Mouse (Mus musculus) midbrain, embryonic 11.5 days (tissue): Measurements from ENCODE around the gene Rapgef1. TPM values are rescaled to one million over a fixed set of nuclear protein-coding genes. Genes with fewer than 3 reads are reported as not detected.
"Not testable (repeated sequence)": the region's sequence is repeated elsewhere in the genome, so short reads cannot be mapped to it uniquely, and the experiment has no call there.

ENCODE experiments used
- ATAC-seq: fragments of 200-750 bp; cut with Nextera tagmentation; 2 replicates; pipeline ENCODE4 v1.8.0; 2017; ENCODE audit warnings: moderate TSS enrichment, moderate library complexity; ENCODE audit not compliant: low FRiP score
- DNase-seq: peaks from one replicate; pipeline ENCODE4 v3.0.0; 2015; ENCODE audit warnings: low spot score; ENCODE audit errors: missing footprints
- H3K27ac ChIP-seq: fragments of 300-500 bp; sonication (generic); 2 replicates; pipeline ENCODE4 v1.5.1; 2014; ENCODE audit warnings: low read depth, low read length
- H3K27me3 ChIP-seq: fragments of 300-500 bp; sonication (generic); 2 replicates; pipeline ENCODE4 v1.6.1; 2014; ENCODE audit warnings: mild to moderate bottlenecking, low read length, moderate library complexity, mixed read lengths; ENCODE audit not compliant: control insufficient read depth, insufficient read depth
- H3K36me3 ChIP-seq: fragments of 300-500 bp; sonication (generic); 2 replicates; pipeline ENCODE4 v1.6.1; 2014; ENCODE audit warnings: mild to moderate bottlenecking, low read length, moderate library complexity, mixed read lengths; ENCODE audit not compliant: control insufficient read depth, insufficient read depth
- H3K4me1 ChIP-seq: fragments of 300-500 bp; sonication (generic); 2 replicates; pipeline ENCODE4 v1.6.1; 2014; ENCODE audit warnings: low read length; ENCODE audit not compliant: control insufficient read depth, insufficient read depth
- H3K4me2 ChIP-seq: fragments of 300-500 bp; sonication (generic); 2 replicates; pipeline ENCODE4 v1.6.1; 2014; ENCODE audit warnings: mild to moderate bottlenecking, moderate library complexity
- H3K4me3 ChIP-seq: fragments of 300-500 bp; sonication (generic); 2 replicates; pipeline ENCODE4 v1.5.1; 2014; ENCODE audit warnings: low read depth, low read length
- H3K9ac ChIP-seq: fragments of 300-500 bp; sonication (generic); 2 replicates; pipeline ENCODE4 v1.6.1; 2014; ENCODE audit warnings: low read length
- H3K9me3 ChIP-seq: fragments of 300-500 bp; sonication (generic); 2 replicates; pipeline ENCODE4 v1.6.1; 2016; ENCODE audit warnings: low read length; ENCODE audit not compliant: control insufficient read depth
- WGBS: fragments of 180-500 bp; shearing (Covaris S2); extraction: QIAGEN DNeasy Blood & Tissue Kit; methylation state at CpG from one replicate; pipeline ENCODE4 v1.1.7; 2014; 5-methylcytosine and 5-hydroxymethylcytosine counted together
- polyA plus RNA-seq: library from polyadenylated mRNA; unstranded; fragments of >200 nt; fragmentation: Nextera tagmentation; extraction: Ambion mirVana; gene quantifications from 2 replicates; pipeline ENCODE4 v1.2.1, GENCODE M21; 2014

Gene Rapgef1
- polyA plus RNA-seq, 1 experiment from 2014 or later, result 15.6 TPM

DNA sequence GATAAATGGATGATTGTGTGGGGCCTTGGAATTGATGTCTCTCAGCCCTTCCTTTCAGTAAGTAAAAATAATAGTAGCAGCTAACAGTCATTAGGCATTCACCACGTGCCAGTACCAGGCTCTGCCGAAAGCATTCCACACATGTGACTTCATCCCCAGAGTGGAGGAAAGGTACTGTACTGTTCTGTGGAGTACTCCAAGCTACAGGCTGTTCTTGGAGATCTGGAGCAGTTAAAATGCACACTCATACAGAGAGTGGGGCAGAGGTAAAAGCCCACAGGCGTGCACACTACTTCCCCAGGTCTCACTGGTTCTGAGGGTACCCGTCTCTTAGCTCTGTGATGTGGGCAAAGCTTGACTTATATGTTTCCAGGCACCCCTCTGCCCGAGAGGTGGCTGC lies 8.7 kb downstream of the Rapgef1 start:
- Histone ChIP-seq H3K36me3 (no peaks in the 10 kb centered on the region), H3K4me2 (no peak overlapping the region), H3K9me3 (no peaks in the 10 kb centered on the region), H3K4me3 (no peak overlapping the region), H3K4me1 (no peaks in the 10 kb centered on the region; the same call in 1 of the 2 replicates), H3K27ac (no peak overlapping the region), H3K9ac (no peak overlapping the region), H3K27me3 (no peaks in the 10 kb centered on the region)
- 91% methylated on average over 5 of the region's 5 CpGs for WGBS
- ATAC-seq, result no peak
- DNase-seq, result peak; percentile 45

- H3K4me2 ChIP-seq, result no peak overlapping the region
- no peak overlapping the region for H3K27ac ChIP-seq
- WGBS, result 81% methylated on average over 5 of the region's 5 CpGs
- H3K9ac ChIP-seq, result no peak overlapping the region
- no peaks in the 10 kb centered on the region for H3K36me3 ChIP-seq
- H3K4me3 ChIP-seq, result no peak overlapping the region
- DNase-seq (peak; percentile 14), ATAC-seq (no peak)
- no peaks in the 10 kb centered on the region; the same call in 1 of the 2 replicates for H3K4me1 ChIP-seq
- no peaks in the 10 kb centered on the region for H3K9me3 ChIP-seq
- H3K27me3 ChIP-seq, result no peaks in the 10 kb centered on the region
These were observed 9.3 kb downstream of the Rapgef1 start for GRCm38 (mm10) chr2:29628763-29629181.

GRCm38 (mm10) chr2:29629311-29629710 lies 9.8 kb downstream of the Rapgef1 start:
- 79% methylated on average over 2 of the region's 2 CpGs for WGBS
- DNase-seq (peak; percentile 14), ATAC-seq (no peak)
- Histone ChIP-seq H3K4me2 (no peak overlapping the region), H3K4me1 (no peaks in the 10 kb centered on the region; the same call in 1 of the 2 replicates), H3K4me3 (no peak overlapping the region), H3K36me3 (no peaks in the 10 kb centered on the region), H3K27ac (no peak overlapping the region), H3K9ac (no peak overlapping the region), H3K27me3 (no peaks in the 10 kb centered on the region), H3K9me3 (no peaks in the 10 kb centered on the region)

GRCm38 (mm10) chr2:29630141-29630771 lies 10.7 kb downstream of the Rapgef1 start:
- no peak overlapping the region for H3K4me2 ChIP-seq
- 92% methylated on average over 10 of the region's 10 CpGs for WGBS
- no peaks in the 10 kb centered on the region for H3K36me3 ChIP-seq
- H3K4me3 ChIP-seq, result no peak overlapping the region
- H3K27ac ChIP-seq, result no peak overlapping the region
- no peaks in the 10 kb centered on the region for H3K27me3 ChIP-seq
- H3K4me1 ChIP-seq, result no peaks in the 10 kb centered on the region; the same call in 1 of the 2 replicates
- H3K9me3 ChIP-seq, result no peaks in the 10 kb centered on the region
- DNase-seq, result peak; percentile 37
- H3K9ac ChIP-seq, result no peak overlapping the region
- ATAC-seq, result no peak

DNA sequence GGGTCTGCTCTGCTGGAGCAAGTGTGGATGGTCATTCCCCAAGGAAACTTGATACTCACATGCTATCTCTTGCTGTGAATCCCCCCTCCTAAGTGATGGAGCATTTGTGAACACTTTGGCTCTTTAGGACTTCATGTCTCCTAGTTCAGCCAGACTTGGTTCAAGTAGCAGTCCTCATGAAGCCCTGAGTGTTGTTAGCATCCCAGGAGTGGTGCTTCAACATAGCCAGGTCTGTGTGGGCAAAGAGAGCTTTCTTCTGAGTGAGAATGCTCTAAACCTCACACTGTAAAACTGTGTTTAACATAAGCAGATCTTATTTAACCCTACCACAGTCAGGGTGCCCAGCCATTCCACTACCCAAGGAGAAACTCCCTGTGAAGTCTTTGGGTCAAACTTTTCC lies 11.5 kb downstream of the Rapgef1 start:
- ATAC-seq (no peak), DNase-seq (peak; percentile 69)
- no peak overlapping the region for H3K4me2 ChIP-seq
- no peaks in the 10 kb centered on the region for H3K27me3 ChIP-seq
- no peak overlapping the region for H3K4me3 ChIP-seq
- no peaks in the 10 kb centered on the region; the same call in 1 of the 2 replicates for H3K4me1 ChIP-seq
- H3K9me3 ChIP-seq, result no peaks in the 10 kb centered on the region
- no peaks in the 10 kb centered on the region for H3K36me3 ChIP-seq
- H3K27ac ChIP-seq, result no peak overlapping the region
- H3K9ac ChIP-seq, result no peak overlapping the region

DNA sequence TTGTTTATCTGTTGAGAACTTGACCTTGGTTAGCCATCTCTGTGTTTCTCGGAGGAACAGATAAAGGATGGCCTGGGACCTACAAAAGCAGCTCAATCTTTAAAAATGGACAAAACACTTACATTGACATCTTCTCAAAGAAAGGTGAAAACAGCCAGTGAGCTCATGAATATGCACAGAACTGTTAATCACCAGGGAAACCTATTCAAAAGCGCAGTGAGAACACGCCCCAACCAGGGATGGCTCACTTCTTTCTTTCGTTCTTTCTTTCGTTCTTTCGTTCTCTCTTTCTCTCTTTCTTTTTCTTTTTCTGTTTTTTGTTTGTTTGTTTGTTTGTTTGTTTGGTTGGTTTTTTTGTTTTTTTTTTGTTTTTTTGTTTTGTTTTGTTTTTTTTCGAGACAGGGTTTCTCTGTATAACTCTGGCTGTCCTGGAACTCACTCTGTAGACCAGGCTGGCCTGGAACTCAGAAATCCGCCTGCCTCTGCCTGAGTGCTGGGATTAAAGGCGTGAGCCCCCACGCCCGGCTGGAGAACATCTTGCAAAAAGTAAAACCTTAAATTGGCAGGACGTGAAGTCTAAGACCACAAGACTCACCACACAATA lies 12.1 kb downstream of the Rapgef1 start:
- not testable (repeated sequence) for H3K9me3 ChIP-seq, H3K9ac ChIP-seq, H3K4me2 ChIP-seq, H3K36me3 ChIP-seq, H3K27ac ChIP-seq, H3K27me3 ChIP-seq, H3K4me1 ChIP-seq, ATAC-seq, H3K4me3 ChIP-seq
- DNase-seq, result peak; percentile 10
- 90% methylated on average over 12 of the region's 12 CpGs for WGBS

- H3K27me3 ChIP-seq, result no peaks in the 10 kb centered on the region
- H3K9ac ChIP-seq, result no peak overlapping the region
- DNase-seq, result peak; percentile 33
- no peak overlapping the region for H3K4me2 ChIP-seq
- ATAC-seq, result no peak
- WGBS, result 92% methylated on average over 3 of the region's 3 CpGs
- no peak overlapping the region for H3K4me3 ChIP-seq
- H3K4me1 ChIP-seq, result no peaks in the 10 kb centered on the region; the same call in 1 of the 2 replicates
- no peaks in the 10 kb centered on the region for H3K9me3 ChIP-seq
- no peak overlapping the region for H3K27ac ChIP-seq
- no peaks in the 10 kb centered on the region for H3K36me3 ChIP-seq
These were observed 12.7 kb downstream of the Rapgef1 start for GRCm38 (mm10) chr2:29632168-29632662.

DNA sequence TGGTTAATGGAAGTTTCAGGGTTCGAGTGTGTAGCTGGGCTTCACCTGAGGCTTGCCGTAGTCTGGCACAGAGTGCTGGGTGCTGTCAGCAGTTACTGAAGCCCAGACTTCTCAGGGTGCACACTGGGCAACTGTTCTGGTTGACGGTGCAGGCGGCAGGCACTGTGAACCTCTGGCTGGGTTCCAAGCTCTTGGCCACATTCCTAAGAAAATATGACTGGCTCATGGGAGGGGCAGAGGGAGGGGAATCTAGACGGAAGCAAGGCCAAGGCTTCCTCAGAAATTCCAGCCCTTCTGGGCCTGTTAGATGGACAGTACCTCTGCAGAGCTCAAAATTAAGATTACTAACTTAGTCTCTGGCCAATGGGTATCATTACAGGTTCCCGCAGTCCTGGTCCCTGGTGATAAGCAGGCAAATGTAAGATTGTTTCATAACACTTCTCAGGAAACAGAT lies 13.6 kb downstream of the Rapgef1 start:
- Histone ChIP-seq H3K4me2 (no peak overlapping the region), H3K27ac (no peak overlapping the region), H3K9me3 (no peaks in the 10 kb centered on the region), H3K4me3 (no peak overlapping the region), H3K27me3 (no peaks in the 10 kb centered on the region), H3K4me1 (no peaks in the 10 kb centered on the region; the same call in 1 of the 2 replicates), H3K9ac (no peak overlapping the region), H3K36me3 (no peaks in the 10 kb centered on the region)
- ATAC-seq (no peak), DNase-seq (peak; percentile 72)
- WGBS, result 83% methylated on average over 6 of the region's 6 CpGs

DNA sequence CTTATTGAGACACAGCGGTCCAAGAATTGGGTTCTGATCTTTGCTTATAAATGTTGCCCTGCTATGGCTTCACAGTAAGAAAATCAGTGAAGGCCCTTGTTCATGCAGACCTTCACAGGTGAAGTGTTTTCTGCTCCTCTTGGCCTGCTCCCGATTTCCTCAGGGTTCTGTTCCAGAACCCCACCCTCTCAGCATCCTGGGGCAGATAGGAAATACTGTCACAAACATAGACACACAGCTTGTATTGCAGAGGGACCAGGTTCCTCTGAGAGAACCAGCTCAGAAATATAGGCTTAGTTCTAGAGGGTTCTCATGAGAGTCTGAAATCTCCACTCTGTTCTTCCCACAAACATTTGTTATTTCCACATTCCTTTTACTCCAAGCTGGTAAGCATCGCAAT lies 14.3 kb downstream of the Rapgef1 start:
- Histone ChIP-seq H3K9me3 (no peaks in the 10 kb centered on the region), H3K4me2 (no peak overlapping the region), H3K27ac (no peak overlapping the region), H3K9ac (no peak overlapping the region), H3K4me1 (no peaks in the 10 kb centered on the region; the same call in 1 of the 2 replicates), H3K27me3 (no peaks in the 10 kb centered on the region), H3K36me3 (no peaks in the 10 kb centered on the region), H3K4me3 (no peak overlapping the region)
- WGBS, result 94% methylated on average over 3 of the region's 3 CpGs
- ATAC-seq (no peak), DNase-seq (peak; percentile 4)
